Mouse (Mus musculus): ENCODE data around the gene Fgf3.

Gene Fgf3

GRCm38 (mm10) chr7:144837891-144838488 lies at the start of gene Fgf3:
Gene Fgf3, plus strand, starts transcription at chr7:144838083.
- DNase-seq (ENCODE audit: low spot score) = no peak

GRCm38 (mm10) chr7:144788631-144789030 lies 49.3 kb upstream of the Fgf3 start:
- no peak for DNase-seq (ENCODE audit: low spot score)

- DNase-seq (ENCODE audit: low spot score) = no peak
These were observed 48.0 kb upstream of the Fgf3 start for GRCm38 (mm10) chr7:144789601-144790556.

- DNase-seq (ENCODE audit: low spot score) = no peak
These were observed 46.5 kb upstream of the Fgf3 start for GRCm38 (mm10) chr7:144791426-144791825.

- DNase-seq (ENCODE audit: low spot score) = no peak
These were observed 44.6 kb upstream of the Fgf3 start for GRCm38 (mm10) chr7:144793296-144793695.

- DNase-seq (ENCODE audit: low spot score) = no peak
These were observed 41.9 kb upstream of the Fgf3 start for GRCm38 (mm10) chr7:144795976-144796474.

GRCm38 (mm10) chr7:144796986-144797735 lies 40.7 kb upstream of the Fgf3 start:
- no peak for DNase-seq (ENCODE audit: low spot score)

- no peak for DNase-seq (ENCODE audit: low spot score)
These were observed 39.4 kb upstream of the Fgf3 start for GRCm38 (mm10) chr7:144798471-144798870.

- no peak for DNase-seq (ENCODE audit: low spot score)
These were observed 30.8 kb upstream of the Fgf3 start for GRCm38 (mm10) chr7:144807036-144807435.

DNA sequence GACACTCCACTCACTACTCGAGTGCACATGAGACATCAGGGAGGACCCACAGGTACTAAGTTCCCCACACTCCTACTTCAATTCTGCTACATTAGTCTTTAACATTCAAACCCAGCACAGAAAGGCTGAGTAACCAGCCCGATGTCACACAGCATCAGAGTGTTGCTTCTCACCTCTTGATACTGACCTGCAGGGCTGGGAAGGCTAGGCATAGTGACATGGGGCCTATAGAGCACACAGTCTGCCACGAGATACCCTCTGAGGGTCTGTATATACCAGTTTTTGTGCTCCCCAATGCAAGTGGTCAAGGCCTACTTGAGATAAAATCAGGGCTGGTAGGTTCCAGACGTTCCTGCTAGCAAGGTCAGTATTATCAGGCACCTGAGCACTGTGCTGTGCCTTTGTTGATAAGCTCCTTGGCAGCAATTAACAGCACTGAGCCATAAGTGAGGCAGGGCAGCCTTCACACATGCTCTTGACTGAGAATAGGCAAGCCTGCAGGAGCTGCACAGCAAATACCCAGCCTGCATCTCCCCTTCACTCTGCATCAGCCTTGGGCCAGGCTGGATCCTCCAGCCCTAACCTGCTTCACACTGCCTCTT lies 29.8 kb upstream of the Fgf3 start:
- no peak for DNase-seq (ENCODE audit: low spot score)

DNA sequence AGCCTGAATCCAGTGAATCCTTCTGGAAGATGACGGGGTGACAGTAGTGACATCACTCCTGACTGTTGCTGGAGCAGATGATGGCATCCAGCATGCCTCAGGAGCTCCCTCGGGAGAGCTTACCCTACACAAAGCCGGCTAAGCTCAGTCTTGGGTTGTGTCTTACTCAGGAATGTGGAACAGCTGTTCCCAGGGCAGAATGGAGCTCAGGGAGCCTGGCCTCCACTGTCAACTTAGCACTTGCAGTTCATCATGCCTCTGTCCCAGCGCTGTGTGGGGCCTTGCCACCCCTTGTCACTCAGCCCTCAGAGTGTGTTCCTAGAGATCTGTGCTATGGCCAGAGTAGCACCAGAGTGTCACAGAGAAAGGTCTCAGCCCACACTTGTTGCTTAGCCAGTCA lies 26.4 kb upstream of the Fgf3 start:
- no peak for DNase-seq (ENCODE audit: low spot score)

GRCm38 (mm10) chr7:144821901-144822300 lies 16.0 kb upstream of the Fgf3 start:
- no peak for DNase-seq (ENCODE audit: low spot score)

DNA sequence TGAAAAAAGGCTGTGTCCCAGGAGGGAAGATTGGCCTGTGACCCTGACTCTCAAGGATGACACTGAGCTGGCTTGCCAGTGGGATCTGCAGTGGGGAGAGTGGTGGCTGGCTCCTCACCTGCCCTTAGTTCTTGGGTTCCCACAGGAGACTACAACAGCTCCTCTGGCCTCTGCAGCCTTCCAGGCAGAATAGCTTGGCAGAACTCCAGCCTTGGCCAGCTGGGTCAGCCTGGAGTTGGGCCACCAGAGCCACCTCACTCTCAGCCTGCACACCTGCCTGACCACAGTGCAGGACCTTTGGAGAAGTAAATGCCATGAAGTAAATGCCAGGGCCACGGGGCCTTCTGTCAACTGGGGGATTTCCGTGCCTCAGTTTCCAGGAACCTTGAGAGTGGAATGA lies 13.9 kb upstream of the Fgf3 start:
- DNase-seq (ENCODE audit: low spot score) = no peak

GRCm38 (mm10) chr7:144828369-144828768 lies 9.5 kb upstream of the Fgf3 start:
- no peak for DNase-seq (ENCODE audit: low spot score)

GRCm38 (mm10) chr7:144838522-144839503 lies 930 bp downstream of the Fgf3 start:
- no peak for DNase-seq (ENCODE audit: low spot score)

- peak; percentile 8 for DNase-seq (ENCODE audit: low spot score)
These were observed 8.3 kb downstream of the Fgf3 start for GRCm38 (mm10) chr7:144846158-144846557.

DNA sequence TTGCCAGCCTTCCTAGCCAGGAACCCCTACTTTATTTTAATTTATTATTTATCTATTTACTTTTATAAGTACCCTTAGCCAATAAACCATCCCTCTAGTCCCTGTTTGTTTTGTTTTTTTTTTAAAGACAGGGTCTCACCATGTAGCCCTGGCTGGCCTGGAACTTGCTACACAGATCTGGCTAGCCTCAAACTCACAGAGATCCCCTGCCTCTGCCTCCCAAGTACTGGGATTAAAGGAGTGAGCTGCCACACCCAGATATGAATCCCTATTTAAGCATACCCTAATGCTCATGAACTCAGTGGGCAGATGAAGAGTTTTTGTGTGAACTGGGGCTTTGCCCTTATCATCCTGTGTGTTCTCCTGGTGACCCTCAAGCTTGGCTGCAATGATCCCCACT lies 9.2 kb downstream of the Fgf3 start, which contains the start of gene Fgf4:
Fgf4 (plus strand) TSS at position 301 of the 400 bp plus-strand sequence.
- DNase-seq (ENCODE audit: low spot score) = no peak

DNA sequence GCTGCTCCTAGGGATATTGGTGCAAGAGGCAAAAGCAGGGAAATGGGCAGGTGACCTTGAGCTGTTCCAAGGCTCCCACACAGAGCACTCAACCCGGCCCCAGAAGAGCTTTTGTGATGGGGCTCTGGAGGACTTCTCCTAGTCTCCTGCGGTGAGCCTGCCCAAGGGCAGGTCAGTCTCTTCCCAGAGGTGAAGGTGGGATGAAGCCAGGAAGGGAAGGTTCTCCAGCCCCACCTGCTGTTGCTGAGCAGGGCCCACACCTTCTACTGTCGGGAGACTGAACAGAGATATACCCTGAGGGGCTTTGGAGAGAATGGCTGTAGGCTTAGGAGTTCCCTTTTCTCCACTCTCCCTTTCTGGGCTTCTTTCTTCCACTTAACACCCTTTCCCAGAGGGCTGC lies 13.4 kb downstream of the Fgf3 start:
- no peak for DNase-seq (ENCODE audit: low spot score)

GRCm38 (mm10) chr7:144854966-144855365 lies 17.1 kb downstream of the Fgf3 start:
- DNase-seq (ENCODE audit: low spot score) = no peak

DNA sequence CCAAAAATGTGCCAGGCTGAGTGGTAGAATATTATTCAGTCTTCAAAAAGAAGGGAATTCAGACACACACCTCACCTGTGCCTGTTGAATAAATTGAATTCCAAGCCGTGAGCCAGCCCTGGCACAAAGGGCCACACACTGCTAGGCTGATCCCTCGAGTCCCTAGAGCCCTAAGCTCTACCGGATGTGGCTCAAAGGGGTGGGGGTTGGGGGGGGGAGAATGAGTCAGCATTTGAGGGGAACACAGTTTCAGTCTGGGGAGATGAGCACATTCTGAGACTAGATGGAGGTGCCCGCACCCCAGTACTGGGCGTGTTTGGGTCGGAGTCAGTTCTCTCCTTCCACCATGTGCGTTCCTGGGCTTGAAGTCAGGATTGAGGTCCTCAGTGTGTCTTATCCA lies 19.3 kb downstream of the Fgf3 start:
- no peak for DNase-seq (ENCODE audit: low spot score)

All from T-cell, adult 2 months (primary cell).